Mouse (Mus musculus) CD4-positive naive resting alpha-beta T cell, adult 57 days (primary cell): ENCODE data around the gene Fh1. TPM values are rescaled to one million over a fixed set of nuclear protein-coding genes. Genes with fewer than 3 reads are reported as not detected.

Source experiments
- total RNA-seq: library from RNA; stranded (reverse); gene quantifications from one replicate; pipeline ENCODE4 v1.2.4, GENCODE M21; 2023

The Fh1 gene
- total RNA-seq = 26.4 TPM

DNA sequence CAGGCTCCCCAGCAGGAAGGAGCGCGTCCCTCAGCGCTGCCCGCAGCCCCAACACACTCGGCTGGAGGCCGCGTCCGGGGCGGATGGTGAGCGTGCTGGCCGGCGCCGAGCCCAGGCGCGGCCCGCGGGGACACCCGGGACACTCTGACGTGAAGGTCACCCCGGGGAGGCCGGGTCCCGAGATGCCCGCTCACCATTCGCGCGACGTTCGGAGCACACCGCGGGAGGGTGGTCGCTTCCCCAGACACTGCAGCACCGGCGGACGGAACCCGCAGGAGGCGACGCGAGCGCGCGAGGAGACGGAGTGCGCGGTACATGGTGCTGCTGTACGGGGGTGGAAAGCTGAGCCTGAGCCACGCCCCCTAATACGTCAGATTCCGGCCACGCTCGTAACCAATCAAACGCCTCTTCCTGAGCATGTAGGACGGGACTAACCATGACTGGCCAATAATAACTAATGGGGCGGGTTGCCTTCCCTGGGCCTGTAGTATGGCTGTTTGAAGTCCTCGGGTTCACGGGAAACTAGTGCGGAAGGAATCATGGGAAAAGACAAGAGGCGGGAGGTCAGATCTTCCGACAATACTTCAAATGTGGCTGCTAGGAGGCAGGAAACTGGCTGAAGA is at the start of gene Fh1:
Gene Fh1, minus strand, starts transcription at position 379 of the 623 bp plus-strand sequence.

DNA sequence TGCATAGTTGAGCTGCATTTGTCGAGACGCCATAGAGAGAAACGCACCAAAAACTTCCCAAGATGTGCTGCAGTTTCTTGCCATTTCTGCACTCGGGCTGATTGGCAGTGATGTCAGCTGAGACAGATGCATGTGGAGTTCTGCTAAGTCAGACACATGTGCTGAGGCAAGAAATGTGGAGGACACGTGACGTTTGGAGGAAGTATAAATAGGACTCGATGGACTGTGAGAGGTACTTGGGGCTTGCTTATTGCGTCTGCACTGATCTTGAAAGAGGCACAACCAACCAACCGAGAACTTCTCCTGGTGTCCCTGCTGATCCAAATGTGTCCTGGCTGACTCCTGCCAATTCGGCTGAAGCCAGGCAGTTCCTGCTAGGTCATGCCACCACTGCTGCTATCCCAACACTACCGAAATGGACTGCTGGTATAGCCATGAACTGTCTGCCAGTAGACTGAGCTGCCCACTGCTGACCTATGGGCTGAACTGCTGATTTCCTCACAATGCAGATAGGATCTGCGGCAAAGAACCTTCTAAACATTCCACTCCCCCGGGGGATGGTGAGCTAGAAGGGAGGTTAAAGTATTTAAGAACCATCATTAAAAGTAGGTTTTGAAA is 5.5 kb downstream of the Fh1 start, which contains the start of gene Kmo:
Gene Kmo, plus strand, starts transcription at position 568 of the 618 bp plus-strand sequence.

Other genes with a start within 250 kb of the Fh1 start
- gene Rgs7, start 133.1 kb downstream of the Fh1 start, total RNA-seq = not detected
- gene Kmo, start 5.3 kb downstream of the Fh1 start, total RNA-seq = 3.8 TPM
- 0.38 TPM for gene Opn3, start 67.1 kb upstream of the Fh1 start, total RNA-seq
- 4.9 TPM for gene Chml, start 67.3 kb upstream of the Fh1 start, total RNA-seq
- not detected for gene Wdr64, start 73.0 kb upstream of the Fh1 start, total RNA-seq